In genomic region chr5:77167306-77167945, GRCm38 (mm10) we compare ENCODE assay signal across 19 mouse cellular contexts. TPM values are rescaled to one million over a fixed set of nuclear protein-coding genes. Genes with fewer than 3 reads are reported as not detected.
DNase-seq lines count a peak whose midpoint lies in the region; ATAC-seq and TF ChIP-seq lines count a peak whose summit lies in the region.
"Had no signal": no experiment of that assay in that cellular context is flagged by ENCODE, and none has a peak within 500 bp of the region (broad histone marks: within the 10 kb centered on the region; RNA-seq: fewer than 3 reads in every experiment).

No protein-coding gene starts in this region.

- H3K4me3 ChIP-seq in E14TG2a.4 (replicated peaks; ENCODE audit: low read length): peak overlapping the region; percentile 58
- H3K4me3 ChIP-seq in forebrain, embryonic 12.5 days (replicated peaks): no peak overlapping the region
- H3K4me3 ChIP-seq: embryonic facial prominence, embryonic 12.5 days; heart, adult 2 months; hindbrain, embryonic 12.5 days; layer of hippocampus, adult 2 months; limb, embryonic 12.5 days had no signal

- WGBS in forebrain, embryonic 12.5 days: 89% methylated on average over 22 of the region's 22 CpGs

- no peaks in the 10 kb centered on the region for H3K36me3 ChIP-seq in E14TG2a.4 (ENCODE audit: insufficient read depth, low read length)
- H3K36me3 ChIP-seq in forebrain, embryonic 12.5 days (replicated peaks): no peaks in the 10 kb centered on the region
- H3K36me3 ChIP-seq: embryonic facial prominence, embryonic 12.5 days; hindbrain, embryonic 12.5 days; limb, embryonic 12.5 days had no signal

- H3K27me3 ChIP-seq in E14TG2a.4 (ENCODE audit: insufficient read depth, low read length): peaks cover 26% of the 10 kb centered on the region
- H3K27me3 ChIP-seq in forebrain, embryonic 12.5 days: peaks cover 8% of the 10 kb centered on the region
- H3K27me3 ChIP-seq: embryonic facial prominence, embryonic 12.5 days; hindbrain, embryonic 12.5 days; limb, embryonic 12.5 days had no signal

- no peak for TF ChIP-seq CTCF in E14TG2a.4 (conservative IDR thresholded peaks at IDR 0.05; ENCODE audit: low read length)

- peaks cover 11% of the 10 kb centered on the region for H3K4me1 ChIP-seq in E14TG2a.4 (replicated peaks; ENCODE audit: low read depth, low read length)
- no peaks in the 10 kb centered on the region for H3K4me1 ChIP-seq in forebrain, embryonic 12.5 days
- H3K4me1 ChIP-seq: hindbrain, embryonic 12.5 days had no signal

- H3K9ac ChIP-seq in forebrain, embryonic 12.5 days: no peak overlapping the region
- H3K9ac ChIP-seq: embryonic facial prominence, embryonic 12.5 days; hindbrain, embryonic 12.5 days; limb, embryonic 12.5 days had no signal

- no peak overlapping the region for H3K4me2 ChIP-seq in forebrain, embryonic 12.5 days
- H3K4me2 ChIP-seq: embryonic facial prominence, embryonic 12.5 days; hindbrain, embryonic 12.5 days; limb, embryonic 12.5 days had no signal

- H3K27ac ChIP-seq in forebrain, embryonic 12.5 days: no peak overlapping the region
- H3K27ac ChIP-seq: embryonic facial prominence, embryonic 12.5 days; heart, adult 2 months; hindbrain, embryonic 12.5 days; kidney, postnatal 0 days; layer of hippocampus, adult 2 months; limb, embryonic 12.5 days had no signal

- peak; percentile 79 for ATAC-seq in megakaryocyte, adult 5-6 weeks (ENCODE audit: poor library complexity, severe bottlenecking)
- no peak for ATAC-seq in forebrain, embryonic 12.5 days (ENCODE audit: low FRiP score)

- intact Hi-C loops in heart, postnatal 36 days (cut with DNase I): no loop called here
- intact Hi-C loops in gastrocnemius, postnatal 14 days (cut with DNase I; ENCODE audit: low total_unique reads): loop anchor here (10.0 kb wide), 1 partner anchor 163 kb away; the partner anchor contains the start of gene Arl9

- no peaks in the 10 kb centered on the region for H3K9me3 ChIP-seq in E14TG2a.4 (ENCODE audit: low read length)
- H3K9me3 ChIP-seq in forebrain, embryonic 12.5 days: no peaks in the 10 kb centered on the region
- H3K9me3 ChIP-seq: embryonic facial prominence, embryonic 12.5 days; hindbrain, embryonic 12.5 days; limb, embryonic 12.5 days had no signal

- peak; percentile 88 for DNase-seq in heart, adult 11 months
- no peak for DNase-seq in heart, postnatal 36 days
- DNase-seq in gastrocnemius, postnatal 14 days: peak; percentile 28
- no peak for DNase-seq in adrenal gland, adult (ENCODE audit: inconsistent age in 2 of 2, low spot score in 1 of 2)
- no peak for DNase-seq in layer of hippocampus, postnatal 14 days (ENCODE audit: low spot score in 2 of 2)
- DNase-seq: cerebellum, postnatal 36 days; heart, adult 2 months; retina, postnatal 1 day had no signal

RNA-seq across cellular contexts. Expression of gene Spink2, which starts 43.8 kb away (rescaled TPM):
- under 1 TPM in 1 of 2 experiments, not detected in 1; 0.53 TPM for total RNA-seq in heart, postnatal 36 days (2021)
- under 1 TPM in 1 of 2 experiments, not detected in 1; 0.72 TPM for total RNA-seq in gastrocnemius, postnatal 14 days (2021)
- total RNA-seq in megakaryocyte, adult 5-6 weeks (2015): 2.2 and 4.9 TPM in 2 replicates
- 3.3 and 5.4 TPM in 2 replicates for total RNA-seq in megakaryocyte, adult 5-6 weeks (2017)
- 0.73 and 0.75 TPM in 2 replicates for polyA plus RNA-seq in forebrain, embryonic 12.5 days (2016; fragmentation: Nextera tagmentation; extraction: Ambion mirVana)
- total RNA-seq in layer of hippocampus, postnatal 14 days (2021): not detected
- total RNA-seq: heart, adult 2 months; layer of hippocampus, adult 2 months; left cerebral cortex, adult 8-10 months had no signal
- polyA plus RNA-seq: liver, embryonic 16.5 days; small intestine, adult 2 months had no signal

RNA-seq across cellular contexts. Expression of gene Hopx, which starts 52.5 kb away (rescaled TPM):
- 100 to 1,000 TPM; 405 to 444 TPM for total RNA-seq in heart, postnatal 36 days (2021)
- 1 to 10 TPM; 9.7 to 9.8 TPM for total RNA-seq in gastrocnemius, postnatal 14 days (2021)
- 104 and 127 TPM in 2 replicates for total RNA-seq in megakaryocyte, adult 5-6 weeks (2015)
- total RNA-seq in megakaryocyte, adult 5-6 weeks (2017): 35.5 and 46.3 TPM in 2 replicates
- polyA plus RNA-seq in forebrain, embryonic 12.5 days (2016; fragmentation: Nextera tagmentation; extraction: Ambion mirVana): 1.0 and 1.1 TPM in 2 replicates
- total RNA-seq in layer of hippocampus, postnatal 14 days (2021): 10 to 100 TPM; 64.5 to 92.8 TPM
- polyA plus RNA-seq: limb, embryonic 12.5 days had no signal

Comparison
In these comparisons a context has a peak if more than half of its experiments do, and no peak if none do; other contexts are left out.
1. DNase-seq: peak in heart, adult 11 months (single experiment) and gastrocnemius, postnatal 14 days (single experiment); none in heart, postnatal 36 days (0 of 2), adrenal gland, adult (0 of 2) and layer of hippocampus, postnatal 14 days (0 of 2).